Mouse (Mus musculus) kidney, embryonic 14.5 days (tissue): Measurements from ENCODE around the gene Tmem131l. TPM values are rescaled to one million over a fixed set of nuclear protein-coding genes. Genes with fewer than 3 reads are reported as not detected.

Experiments used
- ATAC-seq: fragments of 200-750 bp; cut with Nextera tagmentation; 2 replicates; pipeline ENCODE4 v1.8.0; 2017; ENCODE audit warnings: moderate number of reproducible peaks, mild to moderate bottlenecking, moderate TSS enrichment, moderate library complexity; ENCODE audit not compliant: low FRiP score, low TSS enrichment
- H3K27ac ChIP-seq: fragments of 300-500 bp; sonication (generic); 2 replicates; pipeline ENCODE4 v1.5.1; 2014; ENCODE audit warnings: low read depth, mild to moderate bottlenecking, low read length, moderate library complexity, mixed read lengths
- H3K27me3 ChIP-seq: fragments of 300-500 bp; sonication (generic); 2 replicates; pipeline ENCODE4 v1.6.1; 2014; ENCODE audit warnings: mild to moderate bottlenecking, low read length; ENCODE audit not compliant: control insufficient read depth, insufficient read depth
- H3K36me3 ChIP-seq: fragments of 300-500 bp; sonication (generic); 2 replicates; pipeline ENCODE4 v1.6.1; 2014; ENCODE audit warnings: low read length, mixed read lengths; ENCODE audit not compliant: control insufficient read depth, insufficient read depth
- H3K4me1 ChIP-seq: fragments of 300-500 bp; sonication (generic); 2 replicates; pipeline ENCODE4 v1.6.1; 2014; ENCODE audit warnings: low read length, mixed read lengths; ENCODE audit not compliant: control insufficient read depth, insufficient read depth
- H3K4me2 ChIP-seq: fragments of 300-500 bp; sonication (generic); replicated peaks from 2 replicates; pipeline ENCODE4 v1.6.1; 2014; ENCODE audit warnings: low read depth, mild to moderate bottlenecking, low read length
- H3K4me3 ChIP-seq: fragments of 300-500 bp; sonication (generic); 2 replicates; pipeline ENCODE4 v1.5.1; 2014; ENCODE audit warnings: mild to moderate bottlenecking, low read length
- H3K9ac ChIP-seq: fragments of 300-500 bp; sonication (generic); 2 replicates; pipeline ENCODE4 v1.6.1; 2014; ENCODE audit warnings: low read depth, mild to moderate bottlenecking, low read length, moderate library complexity
- H3K9me3 ChIP-seq: fragments of 300-500 bp; sonication (generic); 2 replicates; pipeline ENCODE4 v1.6.1; 2016; ENCODE audit warnings: low read length; ENCODE audit not compliant: control insufficient read depth
- WGBS: fragments of 180-500 bp; shearing (Covaris S2); extraction: QIAGEN DNeasy Blood & Tissue Kit; methylation state at CpG from one replicate; pipeline ENCODE4 v1.1.7; 2014; 5-methylcytosine and 5-hydroxymethylcytosine counted together
- polyA plus RNA-seq: library from polyadenylated mRNA; unstranded; fragments of >200 nt; fragmentation: Nextera tagmentation; extraction: Ambion mirVana; gene quantifications from 2 replicates; pipeline ENCODE4 v1.2.1, GENCODE M21; 2014

Gene Tmem131l
- polyA plus RNA-seq, 1 experiment from 2014 or later: 45.3 TPM

DNA sequence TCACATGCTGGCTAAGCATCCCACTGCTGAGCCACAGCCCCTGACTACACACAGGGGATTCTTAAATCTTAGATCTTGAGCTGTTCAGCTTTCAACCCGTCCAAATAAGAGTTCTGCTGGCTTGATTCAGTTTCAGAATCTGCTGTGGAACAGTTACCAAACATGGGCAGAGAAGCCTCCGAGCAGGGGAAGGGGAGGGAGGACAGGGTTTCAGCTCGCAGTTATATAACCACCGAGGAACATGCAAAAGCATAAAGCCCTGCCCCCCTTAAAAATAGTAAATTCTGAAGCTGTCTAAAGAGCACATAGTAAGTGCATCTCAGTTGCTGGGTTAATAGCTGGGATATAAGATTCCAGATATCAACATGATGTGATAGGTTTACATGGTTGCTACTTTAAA lies 35.5 kb upstream of the Tmem131l start:
- ATAC-seq: no peak
- Histone ChIP-seq H3K4me2 (no peak overlapping the region), H3K4me3 (no peak overlapping the region), H3K9ac (no peak overlapping the region), H3K9me3 (0 out of 2 replicates have a peak, but pooled peaks cover 4% of the 10 kb centered on the region), H3K36me3 (no peaks in the 10 kb centered on the region), H3K4me1 (no peaks in the 10 kb centered on the region), H3K27me3 (no peaks in the 10 kb centered on the region), H3K27ac (no peak overlapping the region)
- 48% methylated on average over 4 of the region's 4 CpGs for WGBS

DNA sequence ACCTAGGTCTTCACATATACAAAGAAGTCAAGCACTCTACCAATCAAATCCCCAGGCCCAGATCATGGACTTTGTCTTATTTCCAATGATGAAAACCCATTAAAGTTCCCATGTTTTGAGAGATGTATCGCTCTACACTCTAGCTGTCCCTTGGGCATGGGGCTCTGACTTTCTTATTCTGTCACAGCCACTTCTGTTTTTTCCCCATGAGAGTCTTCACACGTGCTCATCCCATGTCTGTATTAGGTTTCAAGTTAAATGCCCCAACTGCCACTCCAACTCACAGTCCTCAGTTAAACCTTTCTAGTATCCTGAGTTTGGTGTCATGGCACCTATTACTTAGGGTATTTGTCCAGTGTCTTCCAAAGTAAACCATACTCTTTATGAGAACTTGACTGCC lies 34.8 kb upstream of the Tmem131l start:
- H3K4me3 ChIP-seq: no peak overlapping the region
- WGBS: 72% methylated on average over 2 of the region's 2 CpGs
- H3K36me3 ChIP-seq: no peaks in the 10 kb centered on the region
- no peaks in the 10 kb centered on the region for H3K4me1 ChIP-seq
- 0 out of 2 replicates have a peak, but pooled peaks cover 4% of the 10 kb centered on the region for H3K9me3 ChIP-seq
- ATAC-seq: no peak
- H3K9ac ChIP-seq: no peak overlapping the region
- H3K27me3 ChIP-seq: no peaks in the 10 kb centered on the region
- H3K4me2 ChIP-seq: no peak overlapping the region
- no peak overlapping the region for H3K27ac ChIP-seq

DNA sequence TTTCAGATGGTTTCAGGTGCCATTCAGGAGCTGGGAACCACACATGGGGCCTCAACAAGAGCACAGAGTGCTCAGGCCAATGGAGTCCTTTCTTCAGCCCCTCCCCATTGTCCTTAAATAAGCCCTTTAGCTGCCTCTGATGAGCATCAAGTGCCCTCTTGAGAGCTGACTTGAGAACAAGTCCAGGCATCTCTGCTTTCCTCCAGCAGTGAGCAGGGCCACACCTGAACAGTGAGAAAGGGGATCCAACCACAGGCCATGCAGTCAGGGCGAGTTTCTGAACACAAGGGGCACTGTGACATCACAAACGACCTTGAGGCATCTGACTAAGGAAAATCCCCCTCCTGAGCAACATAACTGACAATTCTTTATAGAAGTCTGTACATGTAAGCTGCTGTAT lies 31.7 kb upstream of the Tmem131l start:
- 20% methylated on average over 2 of the region's 2 CpGs for WGBS
- Histone ChIP-seq H3K4me1 (no peaks in the 10 kb centered on the region), H3K9me3 (no peaks in the 10 kb centered on the region), H3K4me3 (no peak overlapping the region), H3K36me3 (no peaks in the 10 kb centered on the region), H3K9ac (no peak overlapping the region), H3K27me3 (no peaks in the 10 kb centered on the region), H3K27ac (no peak overlapping the region), H3K4me2 (no peak overlapping the region)
- no peak for ATAC-seq

DNA sequence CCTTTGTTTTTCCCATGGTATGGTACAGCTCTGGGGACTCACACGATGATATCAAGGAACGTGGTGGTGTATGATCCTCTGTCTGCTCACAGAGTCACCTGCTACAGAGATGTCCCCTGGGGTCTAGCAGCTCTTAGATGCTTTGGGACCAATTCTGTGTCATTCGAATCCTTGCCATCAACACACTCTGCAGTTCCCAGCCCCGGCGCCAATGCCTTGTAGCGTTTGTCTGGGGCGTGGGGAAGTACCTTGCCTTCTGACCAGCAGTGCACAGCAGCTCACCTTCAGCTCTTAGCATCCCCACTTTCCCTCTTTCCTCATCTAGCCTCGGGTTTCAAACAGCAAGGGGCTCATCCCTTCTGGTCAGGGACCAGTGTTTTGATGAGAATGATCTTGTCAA lies 30.8 kb upstream of the Tmem131l start:
- no peaks in the 10 kb centered on the region for H3K36me3 ChIP-seq
- H3K4me3 ChIP-seq: no peak overlapping the region
- ATAC-seq: no peak
- no peak overlapping the region for H3K9ac ChIP-seq
- no peaks in the 10 kb centered on the region for H3K9me3 ChIP-seq
- no peaks in the 10 kb centered on the region for H3K4me1 ChIP-seq
- no peaks in the 10 kb centered on the region for H3K27me3 ChIP-seq
- no peak overlapping the region for H3K4me2 ChIP-seq
- H3K27ac ChIP-seq: no peak overlapping the region
- WGBS: 89% methylated on average over 8 of the region's 8 CpGs

DNA sequence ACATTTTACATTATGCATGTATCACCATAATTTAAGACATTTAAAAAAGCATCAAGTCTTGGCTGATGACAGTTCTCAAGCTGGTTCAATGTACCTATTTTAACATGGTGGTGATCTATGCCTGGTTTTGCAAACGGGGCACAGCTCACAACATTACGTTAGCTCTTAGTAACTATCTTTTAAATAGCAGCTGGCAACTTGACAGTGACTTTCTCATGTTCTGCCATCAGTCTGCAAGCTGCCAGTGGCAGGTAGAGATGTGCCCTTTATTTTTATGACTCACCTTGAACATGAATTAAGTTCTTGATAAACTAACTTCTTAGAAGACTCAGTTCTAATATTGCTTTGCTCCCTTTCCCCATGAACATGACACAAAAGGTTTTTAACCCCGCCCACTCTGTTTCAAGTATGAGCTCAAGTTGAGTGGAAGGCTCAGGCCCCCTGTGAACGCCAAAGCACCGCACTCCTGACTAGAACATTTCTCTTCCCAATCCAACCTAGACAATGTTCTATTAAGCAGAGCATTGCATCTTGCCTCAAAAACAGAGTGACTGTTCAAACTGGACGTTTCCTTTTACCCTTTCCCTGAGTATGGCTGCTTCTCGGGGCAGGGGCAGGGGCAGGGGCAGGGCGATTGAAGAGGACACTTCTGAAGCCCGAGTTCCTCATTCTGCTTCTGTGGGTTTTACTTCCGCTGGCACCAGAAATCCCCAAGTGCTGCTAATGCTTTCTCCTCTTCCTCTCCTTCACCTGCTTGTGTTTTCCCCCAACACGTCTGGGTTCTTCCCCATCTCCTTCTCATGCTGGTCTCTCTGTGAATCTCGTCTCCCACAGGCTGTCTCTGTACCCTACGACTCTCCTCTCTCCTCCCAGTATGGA lies 29.1 kb upstream of the Tmem131l start:
- no peak overlapping the region for H3K4me3 ChIP-seq
- H3K4me2 ChIP-seq: no peak overlapping the region
- no peak for ATAC-seq
- H3K9ac ChIP-seq: no peak overlapping the region
- 84% methylated on average over 13 of the region's 13 CpGs for WGBS
- H3K27ac ChIP-seq: no peak overlapping the region
- H3K9me3 ChIP-seq: no peaks in the 10 kb centered on the region
- no peaks in the 10 kb centered on the region for H3K36me3 ChIP-seq
- H3K27me3 ChIP-seq: no peaks in the 10 kb centered on the region
- H3K4me1 ChIP-seq: no peaks in the 10 kb centered on the region

DNA sequence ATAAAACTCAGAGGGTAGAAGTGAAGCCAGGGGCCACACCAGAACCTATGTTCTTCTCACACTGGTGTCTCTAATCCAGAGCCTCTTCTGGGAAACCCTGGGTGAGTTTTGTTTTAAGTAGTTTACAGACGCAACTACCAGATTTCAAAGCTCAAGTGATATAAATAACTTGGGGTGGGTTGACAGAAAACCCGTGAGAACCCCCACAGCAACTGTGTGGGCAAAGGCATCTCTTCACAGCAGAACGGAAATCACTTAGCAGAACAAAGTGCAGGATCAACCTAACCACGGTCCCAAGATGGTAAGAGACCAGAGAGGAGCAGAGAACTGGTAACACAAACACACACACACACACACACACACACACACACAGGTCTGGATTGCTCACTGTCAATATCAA lies 25.9 kb upstream of the Tmem131l start:
- no peaks in the 10 kb centered on the region for H3K27me3 ChIP-seq
- no peak overlapping the region for H3K9ac ChIP-seq
- no peaks in the 10 kb centered on the region for H3K36me3 ChIP-seq
- no peak overlapping the region for H3K4me2 ChIP-seq
- H3K4me1 ChIP-seq: no peaks in the 10 kb centered on the region
- no peak for ATAC-seq
- no peak overlapping the region for H3K4me3 ChIP-seq
- H3K9me3 ChIP-seq: no peaks in the 10 kb centered on the region
- no peak overlapping the region for H3K27ac ChIP-seq
- 69% methylated on average over 4 of the region's 4 CpGs for WGBS

DNA sequence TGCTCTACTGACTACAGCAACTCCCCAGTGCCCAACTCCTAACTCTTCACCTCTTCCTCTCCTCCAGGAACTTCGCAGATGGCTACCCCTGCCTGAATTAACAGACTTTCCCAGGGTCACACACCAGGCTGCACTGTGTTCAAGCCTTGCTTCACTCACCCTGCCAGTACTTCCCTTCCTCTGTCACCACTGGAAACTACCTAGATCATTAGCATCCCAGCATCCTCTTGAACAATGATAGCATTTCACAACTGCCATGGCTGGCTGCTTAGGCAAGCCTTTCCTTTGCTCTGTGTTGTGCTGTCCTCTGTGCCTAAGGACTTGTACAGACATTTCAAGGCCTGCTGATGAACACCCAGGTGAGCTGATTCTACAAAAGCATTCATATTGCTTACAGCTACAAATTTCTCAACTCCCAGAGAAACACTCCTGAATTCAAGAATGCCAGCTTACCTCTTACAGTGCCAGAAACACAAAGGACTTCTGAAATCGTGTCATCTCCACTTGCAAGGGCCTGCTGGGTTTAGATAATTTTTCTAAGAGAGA lies 23.5 kb upstream of the Tmem131l start:
- Histone ChIP-seq H3K27me3 (no peaks in the 10 kb centered on the region), H3K4me3 (no peak overlapping the region), H3K36me3 (no peaks in the 10 kb centered on the region), H3K9ac (no peak overlapping the region), H3K4me1 (peaks cover 7% of the 10 kb centered on the region; the same call in 1 of the 2 replicates), H3K27ac (no peak overlapping the region), H3K4me2 (no peak overlapping the region), H3K9me3 (no peaks in the 10 kb centered on the region)
- 92% methylated on average over 2 of the region's 2 CpGs for WGBS
- no peak for ATAC-seq

DNA sequence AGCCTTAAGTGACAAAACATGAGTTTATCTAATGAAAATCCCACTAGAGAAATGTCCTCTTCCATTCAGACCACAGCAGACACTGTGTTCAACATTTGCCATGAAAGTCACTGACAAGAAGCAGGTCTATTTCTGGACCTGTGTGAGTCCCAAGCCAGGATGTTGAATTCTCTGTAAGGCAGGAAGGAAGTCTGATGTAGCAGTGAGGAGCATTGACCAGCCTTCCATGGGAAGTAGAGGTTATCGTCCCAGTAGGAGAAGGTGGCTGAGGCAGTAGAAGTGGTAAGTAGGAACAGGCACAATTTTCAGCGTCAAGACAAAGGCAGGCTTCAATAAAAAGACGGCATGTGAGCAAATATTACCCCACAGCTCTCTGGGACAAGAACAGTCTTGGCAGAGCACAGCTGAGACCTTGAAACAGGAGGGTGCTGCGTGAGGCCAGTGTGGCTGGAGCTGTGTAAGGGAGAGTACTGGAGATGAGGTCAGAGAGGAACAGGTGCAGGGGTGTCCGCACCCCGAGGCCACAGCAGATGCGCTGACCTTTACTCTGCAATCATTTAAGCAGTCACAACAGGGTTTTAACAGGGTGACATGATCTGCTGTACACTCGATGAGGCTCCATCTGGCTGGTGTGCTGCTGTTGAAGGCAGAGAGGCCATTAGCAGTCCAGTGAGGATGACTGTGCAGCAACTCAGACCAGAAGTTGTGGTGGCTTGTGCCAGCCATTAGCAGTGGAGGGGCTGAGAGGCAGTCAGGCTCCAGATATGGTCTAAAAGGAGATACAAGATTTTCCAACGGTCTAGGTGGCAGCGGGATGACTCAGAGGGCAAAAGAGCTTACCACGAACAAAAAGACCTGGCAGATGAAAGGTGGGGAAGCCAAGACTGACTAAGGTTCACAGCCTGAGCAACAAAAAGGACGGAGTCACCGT lies 21.8 kb upstream of the Tmem131l start:
- no peaks in the 10 kb centered on the region for H3K27me3 ChIP-seq
- H3K4me1 ChIP-seq: peaks cover 7% of the 10 kb centered on the region; the same call in 1 of the 2 replicates
- no peaks in the 10 kb centered on the region for H3K36me3 ChIP-seq
- H3K9me3 ChIP-seq: no peaks in the 10 kb centered on the region
- no peak overlapping the region for H3K4me3 ChIP-seq
- H3K27ac ChIP-seq: no peak overlapping the region
- WGBS: 66% methylated on average over 13 of the region's 13 CpGs
- no peak for ATAC-seq
- H3K9ac ChIP-seq: no peak overlapping the region
- no peak overlapping the region for H3K4me2 ChIP-seq
